Mouse (Mus musculus) kidney, postnatal 25 days (tissue): ENCODE measurements at regions not wholly inside any gene's neighbourhood (a gene's known extent, or its start where the extent isn't known, plus 50 kb on each side); places are given as distances from the start of the nearest gene placed in this dataset.

Experiments
- DNase-seq, 2 experiments: peaks; one replicate each; pipeline ENCODE4 v3.0.0; 2021; ENCODE audit warnings: mixed read lengths in 2 of 2

- peak in 1 of 2 experiments; percentile 4 for DNase-seq
These were observed 138.7 kb downstream of the Cdr1 start for GRCm38 (mm10) chrX:61046700-61047099.

GRCm38 (mm10) chrX:61043147-61043546, 142.2 kb downstream of the Cdr1 start:
- DNase-seq, result no peak
